Mouse (Mus musculus) ovary, postnatal 14 days (tissue): ENCODE data around the gene Bach2.

ENCODE experiments used
- DNase-seq: peaks from one replicate; pipeline ENCODE4 v3.0.0; 2022; ENCODE audit warnings: low spot score

The Bach2 gene

DNA sequence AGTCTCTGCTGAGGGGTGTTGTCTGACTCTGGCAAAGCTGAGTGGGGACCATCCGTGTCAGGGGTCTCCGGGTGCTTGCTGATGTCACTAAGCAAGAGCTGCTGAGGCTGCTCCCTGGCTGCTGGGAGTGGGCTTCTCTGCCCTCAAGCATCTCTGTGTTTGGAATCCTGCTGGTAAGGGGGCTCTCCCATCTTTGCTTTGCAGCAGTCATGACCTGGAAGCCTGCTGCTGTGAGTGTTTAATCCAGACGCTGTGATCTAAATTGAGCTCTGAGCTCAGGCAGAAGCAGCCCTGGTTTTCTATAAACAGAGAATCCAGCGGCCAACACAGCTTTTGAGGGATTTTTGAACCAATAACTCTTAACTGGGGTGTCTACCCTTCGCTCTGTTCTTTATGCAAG, 89.0 kb downstream of the Bach2 start:
- DNase-seq, result no peak

DNA sequence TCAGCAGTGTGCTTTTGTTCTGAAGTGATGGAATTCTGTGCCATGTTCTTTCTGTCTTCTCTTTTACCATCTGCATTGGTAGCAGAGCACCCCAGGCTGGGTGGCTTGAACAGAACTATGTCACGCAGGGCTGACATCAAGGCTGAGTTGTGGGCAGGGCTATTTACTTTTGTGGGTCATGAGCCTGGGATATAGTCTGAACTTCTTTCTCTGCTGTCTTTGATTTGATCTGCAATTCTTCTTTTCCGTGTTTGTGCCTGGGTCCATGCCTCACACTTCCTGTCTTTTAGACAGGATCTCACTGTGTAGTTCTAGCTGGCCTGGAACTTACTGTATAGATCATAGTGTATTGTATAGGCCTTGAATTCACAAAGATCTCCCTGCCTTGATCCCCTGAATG, 90.0 kb downstream of the Bach2 start:
- DNase-seq, result no peak

DNA sequence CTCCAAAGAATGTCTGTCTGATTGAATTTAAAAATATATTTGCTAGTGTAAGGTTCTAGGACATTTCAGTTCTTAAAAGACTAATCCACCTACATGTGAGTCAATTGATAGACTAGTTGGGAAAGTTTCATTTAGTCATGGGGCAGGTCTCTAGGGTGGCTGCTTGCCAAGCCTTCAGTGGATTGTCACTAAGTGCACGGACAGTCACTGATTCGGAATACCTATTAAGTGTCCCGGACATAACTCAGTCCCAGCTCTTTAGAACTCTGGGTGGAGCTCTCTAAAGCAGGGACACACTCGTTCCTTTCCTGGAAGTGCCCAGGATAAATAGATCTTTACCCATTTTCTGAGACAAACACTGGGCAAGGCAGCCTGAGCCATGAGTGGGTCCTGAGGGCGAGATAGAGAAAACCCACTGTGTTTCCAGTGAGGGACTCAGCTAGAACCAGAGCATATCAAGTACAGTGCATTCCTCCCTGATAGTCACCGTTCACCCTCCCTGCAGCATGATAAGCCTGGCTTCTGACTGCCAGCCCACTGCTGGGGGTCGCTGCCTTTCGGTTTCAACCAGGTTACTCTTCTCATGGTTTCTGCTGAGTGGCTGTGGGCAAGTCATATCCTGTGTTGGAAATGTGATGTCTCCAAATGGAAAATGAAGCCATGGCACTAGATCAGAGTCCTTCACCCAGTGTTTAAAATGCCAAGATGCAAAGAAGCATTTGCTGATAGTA, 92.1 kb downstream of the Bach2 start:
- DNase-seq, result no peak

DNA sequence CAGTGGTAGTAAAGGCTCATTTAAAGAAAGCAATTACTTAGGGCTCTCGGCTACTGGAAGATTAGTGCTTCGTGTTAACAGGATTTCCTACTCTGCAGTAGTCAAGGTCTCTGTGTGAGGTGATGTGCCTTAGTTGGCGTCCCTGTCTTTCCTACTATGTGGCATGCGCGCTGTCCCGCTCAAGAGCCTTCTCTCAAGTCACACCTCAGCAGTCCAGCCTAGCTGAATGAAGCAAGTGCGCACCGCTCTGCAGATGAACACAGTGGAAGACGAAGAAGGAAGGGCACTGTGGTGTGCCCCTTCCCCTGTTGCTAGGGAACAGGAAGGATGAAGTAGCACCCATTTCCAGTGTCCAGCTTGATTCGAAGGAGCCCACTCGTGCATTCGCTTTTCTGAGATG, 93.4 kb downstream of the Bach2 start:
- DNase-seq, result no peak

DNA sequence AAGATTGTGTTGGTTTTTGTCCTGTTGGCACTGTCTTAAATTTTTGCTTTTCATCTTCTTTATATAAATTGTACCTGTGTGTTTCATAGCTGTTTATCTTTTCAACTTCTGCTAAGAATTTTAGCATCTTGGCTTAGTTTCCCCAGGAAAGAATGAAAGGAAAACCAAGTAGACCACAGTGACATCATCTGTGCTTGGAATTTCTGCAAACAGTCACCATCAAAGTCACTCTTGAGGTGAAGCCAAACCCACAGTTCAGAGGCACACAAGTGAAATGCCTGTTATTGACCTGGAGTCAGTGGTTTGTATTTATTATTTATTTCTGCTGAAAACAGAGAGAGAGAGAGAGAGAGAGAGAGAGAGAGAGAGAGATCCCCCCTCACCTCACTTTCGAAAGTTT, 95.5 kb downstream of the Bach2 start:
- DNase-seq, result no peak

DNA sequence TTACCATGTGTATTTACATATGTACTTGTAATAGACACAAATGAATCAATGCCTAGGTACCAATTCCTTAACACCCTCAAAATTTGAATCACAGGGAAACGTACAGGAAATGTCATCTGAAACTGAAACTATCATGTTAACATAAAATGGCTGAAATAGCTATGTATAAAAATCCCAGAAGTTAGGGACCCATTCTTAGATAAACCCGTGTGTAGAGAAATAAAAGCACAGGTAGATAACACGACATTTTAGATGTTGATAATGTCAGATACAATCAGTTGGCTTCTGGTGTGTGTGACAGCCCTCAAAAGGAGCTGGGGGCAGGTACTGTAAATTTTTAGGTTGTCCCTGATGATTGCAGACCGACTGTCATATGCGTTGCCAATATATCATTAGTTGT, 96.2 kb downstream of the Bach2 start:
- DNase-seq, result no peak

DNA sequence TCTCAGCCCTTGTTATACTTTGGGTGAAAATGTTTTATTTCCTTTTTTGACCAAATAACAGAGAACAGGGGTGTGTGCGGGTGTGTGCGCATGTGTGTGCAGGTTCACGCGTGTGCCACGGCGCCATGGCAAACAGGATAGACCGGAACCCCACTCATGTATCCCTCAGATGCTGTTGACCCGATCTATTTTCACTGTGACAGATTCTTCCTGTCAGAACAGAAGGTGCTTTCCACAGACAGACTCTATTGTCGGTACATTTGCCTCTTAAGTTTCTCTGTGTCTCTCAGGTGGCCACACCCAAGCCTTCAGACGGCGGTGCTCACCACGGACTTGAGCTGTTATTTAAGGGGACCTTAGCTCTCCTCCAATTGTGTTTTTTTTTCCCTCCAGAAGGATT, 97.1 kb downstream of the Bach2 start:
- DNase-seq, result no peak

DNA sequence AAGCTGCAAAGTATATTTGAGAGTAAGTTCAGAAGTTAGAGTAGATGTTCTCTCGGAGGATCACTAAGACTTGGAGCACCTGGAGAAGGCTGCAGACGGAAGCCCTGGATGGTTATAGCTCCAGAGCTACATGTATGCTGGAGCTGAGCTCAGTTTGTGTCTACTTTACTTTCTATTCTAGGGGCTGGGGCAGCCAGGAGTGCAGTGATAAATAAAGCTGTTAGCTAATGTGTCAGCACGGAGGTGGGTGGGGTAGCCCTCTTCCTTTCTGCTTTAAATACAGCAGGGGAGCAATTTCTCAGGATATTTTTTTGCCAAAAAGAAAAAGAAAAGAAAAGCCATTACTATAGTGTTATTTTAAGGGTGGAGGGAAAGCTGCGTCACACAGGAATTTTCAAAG, 98.0 kb downstream of the Bach2 start:
- DNase-seq, result no peak

DNA sequence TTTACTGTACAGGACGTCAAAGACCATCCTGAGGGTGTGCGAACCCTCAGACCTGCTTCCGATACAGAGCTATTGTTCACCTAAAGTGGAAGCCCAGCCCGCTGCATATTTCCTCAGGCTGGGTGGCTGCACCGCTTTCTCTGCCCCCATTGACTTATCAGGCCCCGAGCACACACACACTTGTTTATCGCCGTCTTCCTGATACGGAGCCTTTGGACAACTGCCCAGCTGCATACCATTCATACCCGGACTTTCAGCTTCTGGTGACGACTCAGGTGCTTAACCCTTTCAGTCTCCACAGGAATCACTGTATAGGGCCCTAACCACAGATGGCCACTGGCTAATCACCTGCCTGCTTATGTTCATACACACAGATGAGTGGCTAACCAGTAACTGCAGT, 99.0 kb downstream of the Bach2 start:
- peak; percentile 29 for DNase-seq

DNA sequence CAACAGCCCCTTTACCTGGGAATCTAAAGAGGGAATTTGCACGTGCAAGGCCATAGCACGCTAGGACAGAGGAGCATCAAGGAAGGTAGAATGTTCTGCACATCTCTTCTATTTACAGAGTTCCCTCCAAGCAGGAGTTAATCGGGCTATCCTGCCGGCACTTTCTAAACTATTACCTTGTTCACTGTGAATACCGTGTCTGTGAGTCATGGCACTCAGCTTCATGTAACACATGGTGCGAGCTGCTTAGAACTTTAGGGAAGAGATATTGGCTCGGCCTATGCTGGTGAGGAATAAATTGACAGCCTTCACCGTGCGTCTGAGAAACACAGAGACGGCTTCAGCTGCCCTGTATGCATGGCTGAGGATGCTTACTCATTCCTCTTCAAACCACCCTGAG, 99.8 kb downstream of the Bach2 start:
- no peak for DNase-seq

DNA sequence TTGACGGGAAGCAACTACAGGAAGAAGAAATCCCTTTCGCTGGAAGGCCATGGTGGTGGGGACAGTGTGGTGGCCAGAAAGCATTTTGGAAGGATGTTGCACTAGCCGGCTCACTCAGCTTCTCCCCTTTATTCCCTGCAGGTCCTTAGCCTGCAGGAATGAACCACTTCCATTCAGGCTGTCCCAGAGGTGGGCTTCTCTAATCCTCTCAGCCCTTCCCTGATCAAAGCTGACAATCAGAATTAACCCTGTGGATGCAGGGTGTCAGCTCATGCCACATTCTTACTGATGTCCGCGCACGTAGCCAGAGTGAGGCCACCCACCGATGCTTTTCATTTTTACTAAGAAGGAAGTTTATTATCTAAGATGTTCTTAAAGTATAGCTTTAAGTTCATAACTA, 102.2 kb downstream of the Bach2 start:
- no peak for DNase-seq

DNA sequence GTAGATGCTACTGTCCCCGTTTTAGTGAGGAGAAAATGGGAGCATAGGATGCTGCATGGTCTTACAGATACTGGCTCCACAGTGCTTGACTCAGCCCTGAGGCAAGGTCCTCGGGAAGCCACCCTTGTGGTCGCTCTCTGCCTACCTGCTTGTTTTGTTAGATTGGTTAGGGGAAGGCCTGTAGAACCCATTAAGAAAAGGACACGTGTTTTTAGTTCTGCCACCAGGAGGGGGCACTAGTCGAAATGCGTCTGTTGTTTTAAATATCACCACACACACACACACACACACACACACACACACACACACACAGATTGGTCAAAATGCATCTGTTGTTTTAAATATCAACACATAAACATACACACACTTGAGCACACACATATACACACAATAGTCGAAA, 103.7 kb downstream of the Bach2 start:
- no peak for DNase-seq

DNA sequence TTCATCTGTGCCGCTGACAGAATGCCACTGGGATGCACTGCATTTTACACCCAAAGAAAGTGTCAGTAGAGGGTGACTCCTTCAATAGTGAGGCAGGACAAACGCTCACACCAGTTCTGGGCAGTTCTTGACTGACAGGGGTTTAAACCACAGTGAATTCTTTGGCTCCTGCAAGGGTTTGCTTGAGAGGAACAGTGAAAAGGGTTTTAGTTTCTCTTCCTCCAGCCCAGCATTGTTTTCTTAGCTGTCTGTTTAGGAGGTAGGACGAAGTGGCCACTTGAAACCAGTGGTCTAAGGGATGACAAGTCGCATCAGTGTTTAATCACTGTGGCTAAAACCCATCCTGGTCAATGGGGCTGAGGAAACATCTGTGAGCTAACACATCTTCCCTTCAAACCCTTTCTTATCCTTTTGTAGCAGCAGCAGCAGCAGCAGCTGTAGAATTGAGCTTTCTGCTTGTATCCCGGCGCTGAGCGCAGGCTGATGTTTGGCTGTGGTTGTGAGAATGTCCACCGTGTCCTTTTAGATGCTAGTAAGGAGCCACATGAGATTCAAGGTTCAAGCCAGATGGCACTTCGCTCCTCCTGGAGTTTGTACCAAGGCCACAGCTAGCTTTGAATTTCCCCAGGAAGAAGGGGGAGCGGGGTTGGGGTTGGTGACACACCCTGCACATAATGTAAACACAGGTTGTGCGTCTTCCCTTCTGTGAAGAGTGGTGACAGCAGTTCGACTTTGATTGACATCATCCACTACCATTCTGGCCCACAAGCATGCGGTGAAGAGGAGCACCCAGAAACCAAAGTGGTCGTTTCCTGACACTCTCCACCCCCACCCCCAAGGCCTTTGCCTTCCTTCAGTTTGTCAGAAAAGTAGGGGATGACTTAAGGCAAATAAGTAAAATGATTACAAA, 104.9 kb downstream of the Bach2 start:
- no peak for DNase-seq

DNA sequence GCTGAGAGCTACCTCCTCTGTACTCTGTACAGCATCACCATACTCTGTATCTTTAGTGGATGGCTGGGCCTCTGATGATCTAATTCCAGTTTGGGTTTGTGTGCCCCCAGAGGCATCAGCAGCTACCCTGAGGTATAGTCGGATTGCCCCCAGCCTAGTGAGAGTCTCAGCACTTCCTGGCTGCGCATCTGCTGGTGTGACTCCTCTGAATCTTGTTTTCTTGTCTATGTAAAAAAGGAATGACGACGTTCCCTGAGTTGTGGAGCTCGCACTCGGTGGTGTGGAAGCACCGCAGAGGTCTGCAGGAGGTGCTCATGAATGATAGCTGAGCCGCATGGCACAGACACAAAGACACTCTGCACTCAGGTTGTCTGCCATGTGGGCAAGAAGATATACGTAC, 105.7 kb downstream of the Bach2 start:
- no peak for DNase-seq

DNA sequence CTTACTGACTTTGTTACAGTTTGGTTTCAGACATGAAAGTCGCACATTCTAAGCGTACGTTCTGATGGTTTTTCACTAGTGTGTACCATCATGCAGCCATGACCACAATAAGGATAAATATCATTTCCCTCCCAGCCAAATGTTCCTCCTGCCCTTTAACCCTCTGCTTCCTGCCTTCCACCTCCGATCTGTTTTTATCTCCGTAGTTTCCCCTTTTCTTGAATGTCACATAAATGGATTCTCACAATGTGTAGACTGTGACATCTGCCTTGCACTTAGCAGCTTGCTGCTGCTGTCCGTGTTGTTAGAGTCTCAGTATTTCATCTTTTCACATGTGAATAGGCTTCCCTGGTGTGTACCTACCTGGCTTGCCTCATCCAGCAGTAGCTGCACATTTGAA, 108.6 kb downstream of the Bach2 start:
- DNase-seq, result no peak

DNA sequence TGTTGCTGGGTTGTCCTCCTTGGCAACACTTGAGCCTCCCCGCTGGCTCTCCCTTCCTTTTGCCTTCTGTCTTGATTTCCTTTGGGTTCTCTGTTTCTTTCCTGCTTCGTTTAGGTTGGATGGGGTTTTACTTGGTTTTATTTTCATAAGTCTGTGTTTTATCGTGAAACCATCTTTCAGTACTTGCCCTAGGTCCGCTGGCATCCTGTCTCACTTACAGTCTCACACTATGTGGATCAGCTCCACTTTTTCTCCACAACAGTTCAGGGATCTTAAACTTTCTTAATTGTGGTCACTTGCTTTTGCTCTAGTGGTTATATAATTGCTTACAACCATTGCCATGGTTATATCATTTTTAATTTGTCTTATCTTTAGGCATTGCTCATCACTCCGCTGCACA, 109.1 kb downstream of the Bach2 start:
- no peak for DNase-seq

DNA sequence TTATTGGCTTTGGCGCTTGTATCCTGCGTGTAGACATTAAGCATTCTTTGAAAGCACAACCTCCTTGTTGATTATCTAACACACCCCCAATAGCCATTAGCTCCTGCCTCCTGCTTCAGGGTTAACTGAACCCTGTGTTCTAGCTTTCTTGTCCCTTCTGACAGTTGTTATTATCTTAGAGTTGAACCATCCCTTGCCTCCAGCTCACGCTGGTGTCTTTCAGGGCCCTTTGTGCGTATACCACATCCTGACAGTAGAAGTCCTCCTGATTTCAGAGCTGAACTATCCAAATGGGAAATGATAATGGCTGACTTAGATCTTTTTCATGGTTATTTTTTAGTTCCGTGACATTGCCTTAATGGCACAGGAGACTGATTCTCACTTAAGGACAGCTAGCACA, 110.8 kb downstream of the Bach2 start:
- DNase-seq, result no peak

DNA sequence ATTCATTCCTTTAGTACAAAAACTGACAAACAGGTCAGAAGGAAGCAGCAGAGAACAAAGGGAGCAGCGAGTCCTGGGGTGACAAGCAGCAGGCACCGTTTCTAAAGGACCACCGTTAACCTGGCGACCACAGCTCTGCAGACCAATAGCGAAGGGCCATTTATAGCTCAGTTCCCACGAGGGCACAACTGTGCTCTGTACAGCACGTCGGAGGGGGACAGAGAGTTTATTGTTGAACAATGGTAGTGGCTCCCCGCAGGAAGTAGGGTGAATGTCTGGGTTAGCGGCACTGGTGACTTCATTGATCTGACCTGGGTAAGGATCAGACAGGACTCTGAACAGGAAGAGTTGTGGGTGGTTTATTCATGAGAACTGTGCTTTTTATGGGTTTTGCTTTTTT, 112.6 kb downstream of the Bach2 start:
- DNase-seq, result no peak

DNA sequence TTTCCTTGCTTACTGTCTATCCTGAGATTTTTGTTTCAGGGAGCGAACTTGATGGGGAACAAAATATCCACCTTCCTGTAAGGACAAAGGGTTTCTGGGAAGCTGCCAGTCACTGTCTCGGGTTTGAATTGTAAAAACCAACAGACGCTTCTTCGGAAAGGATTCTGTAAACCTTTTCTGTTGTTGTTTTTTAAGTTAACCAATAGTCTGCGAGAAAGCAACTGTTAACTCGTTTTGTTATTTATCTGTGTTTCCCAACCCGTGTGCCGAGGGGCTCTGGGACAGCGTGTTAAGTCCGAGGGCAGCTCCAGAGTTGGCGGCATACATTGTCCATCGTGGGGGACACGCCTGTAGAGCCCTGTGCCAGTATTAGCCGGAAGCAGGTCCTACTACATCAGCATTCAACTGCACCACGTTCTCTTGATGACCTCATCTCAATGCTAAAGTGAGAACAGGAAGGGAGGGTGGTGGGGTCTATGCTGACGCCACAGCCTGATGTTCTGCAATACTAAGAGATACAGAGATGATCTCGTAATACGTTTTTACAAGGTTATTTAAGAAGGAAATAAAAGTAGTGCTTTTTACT, 113.2 kb downstream of the Bach2 start:
- DNase-seq, result no peak

DNA sequence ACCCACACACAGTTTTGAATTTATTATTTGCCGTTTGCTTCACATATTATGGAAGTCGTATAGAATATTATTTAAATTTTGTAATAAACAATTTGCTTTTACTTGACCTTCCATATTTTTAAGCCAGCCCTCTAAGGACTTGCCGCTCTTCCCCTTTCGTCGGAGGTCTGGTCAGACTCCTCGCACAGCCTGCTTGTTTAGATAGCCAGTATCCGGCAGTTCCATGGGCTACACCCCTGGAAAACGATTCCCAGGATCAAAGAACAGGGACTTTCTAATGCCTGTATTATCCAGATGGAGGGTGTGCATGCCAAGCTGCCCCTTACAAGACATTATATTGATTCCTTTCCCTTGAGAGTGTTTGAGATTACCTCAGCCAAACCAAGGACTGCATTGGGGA, 113.8 kb downstream of the Bach2 start:
- DNase-seq, result no peak

DNA sequence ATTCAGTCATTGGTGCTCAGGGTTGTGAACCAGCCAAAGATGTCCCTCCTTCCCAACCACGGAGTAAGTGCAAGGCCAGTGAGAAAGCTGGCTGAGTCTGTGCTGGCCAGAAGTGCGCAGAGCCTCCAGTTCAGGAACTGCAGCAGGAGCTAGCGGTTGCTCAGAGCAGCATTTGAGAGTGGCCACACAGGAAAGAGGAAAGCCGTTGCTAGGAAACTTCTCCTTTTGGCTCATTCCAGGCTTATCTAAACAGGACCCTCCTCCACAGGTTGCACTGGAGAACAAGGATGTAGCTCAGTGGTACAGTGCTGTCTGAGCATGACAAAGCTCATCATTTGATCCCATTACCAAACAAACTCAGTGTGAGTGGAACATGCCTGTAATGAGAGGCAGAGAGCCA, 114.2 kb downstream of the Bach2 start:
- no peak for DNase-seq

DNA sequence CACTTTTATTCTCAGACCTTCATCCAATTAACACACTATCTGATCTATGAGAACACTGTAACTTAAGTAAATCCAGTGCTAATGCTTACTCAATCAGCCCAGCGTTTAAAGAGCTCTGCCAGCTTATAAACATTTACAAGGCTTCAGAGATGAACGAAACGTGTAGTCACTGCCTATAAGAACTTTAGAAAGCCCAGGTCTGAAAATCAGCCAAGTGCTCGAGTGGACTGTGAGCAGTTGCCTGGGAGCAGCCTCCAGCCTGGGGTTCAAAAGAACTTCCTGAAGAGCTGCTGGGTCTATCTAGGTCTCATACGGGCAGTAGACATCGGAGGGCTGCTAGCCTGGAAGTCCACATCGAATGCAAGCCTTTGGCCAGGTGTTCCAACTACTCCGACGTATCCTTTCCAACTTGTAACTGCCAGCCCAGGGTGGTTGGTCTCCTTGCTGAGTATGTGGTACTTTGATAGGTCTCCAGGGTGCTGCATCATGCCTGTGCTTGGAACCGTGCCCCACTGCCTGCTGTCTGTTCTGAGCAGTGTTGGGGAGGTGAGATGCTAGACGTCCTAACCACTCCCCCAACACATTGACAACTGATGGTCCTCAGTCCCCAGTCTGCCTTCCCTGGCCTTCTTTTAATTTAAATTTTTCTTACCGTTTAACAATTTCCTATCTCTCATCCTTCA, 117.5 kb downstream of the Bach2 start:
- no peak for DNase-seq
